ENCODE assay signal across 16 mouse cellular contexts in genomic region chr7:128599072-128599471, GRCm38 (mm10).
"Had no signal": no experiment of that assay in that cellular context is flagged by ENCODE, and none has a peak within 500 bp of the region (broad histone marks: within the 10 kb centered on the region; RNA-seq: fewer than 3 reads in every experiment).

No protein-coding gene starts in this region.

- H3K4me1 ChIP-seq: neural tube, embryonic 13.5 days; neural tube, embryonic 15.5 days; stomach, embryonic 15.5 days had no signal

- H3K9me3 ChIP-seq: neural tube, embryonic 13.5 days; neural tube, embryonic 15.5 days; stomach, embryonic 15.5 days had no signal

- H3K27me3 ChIP-seq: neural tube, embryonic 13.5 days; neural tube, embryonic 15.5 days; stomach, embryonic 15.5 days had no signal

- H3K9ac ChIP-seq: neural tube, embryonic 13.5 days; neural tube, embryonic 15.5 days; stomach, embryonic 15.5 days had no signal

- H3K36me3 ChIP-seq: neural tube, embryonic 13.5 days; neural tube, embryonic 15.5 days; stomach, embryonic 15.5 days had no signal

- DNase-seq: retina, postnatal 1 day; right cerebral cortex, adult 18-20 months; right cerebral cortex, postnatal 14 days; right cerebral cortex, postnatal 25 days; right cerebral cortex, postnatal 4 days; spleen, adult 18-20 months; thymus, adult 18-20 months; thymus, adult 2 months; thymus, postnatal 14 days; thymus, postnatal 25 days; thymus, postnatal 36 days; thymus, postnatal 4 days had no signal

- H3K4me3 ChIP-seq: neural tube, embryonic 13.5 days; neural tube, embryonic 15.5 days; stomach, embryonic 15.5 days had no signal

- H3K27ac ChIP-seq: neural tube, embryonic 13.5 days; neural tube, embryonic 15.5 days; stomach, embryonic 15.5 days; stomach, postnatal 0 days had no signal
